Mouse (Mus musculus) olfactory bulb, adult 2 months (tissue): Measurements from ENCODE around the gene Ccdc157. TPM values are rescaled to one million over a fixed set of nuclear protein-coding genes. Genes with fewer than 3 reads are reported as not detected.

Source experiments
- H3K27ac ChIP-seq: fragments of 200-500 bp; 2 replicates; pipeline ENCODE4 v1.5.1; 2012; ENCODE audit warnings: low read depth, low read length; ENCODE audit not compliant: insufficient read depth
- H3K4me1 ChIP-seq: fragments of 200-500 bp; 2 replicates; pipeline ENCODE4 v1.6.1; 2012; ENCODE audit warnings: low read length; ENCODE audit not compliant: control insufficient read depth, insufficient read depth
- H3K4me3 ChIP-seq: fragments of 200-500 bp; 2 replicates; pipeline ENCODE4 v1.5.1; 2012; ENCODE audit warnings: mild to moderate bottlenecking, low read depth, low read length, moderate library complexity; ENCODE audit not compliant: insufficient read depth
- CTCF ChIP-seq: fragments of 200-500 bp; IDR thresholded peaks from 2 replicates; pipeline ENCODE4 v1.5.1; 2012; ENCODE audit warnings: low read depth, mild to moderate bottlenecking, low read length, moderate library complexity; ENCODE audit not compliant: insufficient read depth
- POLR2A ChIP-seq: fragments of 200-500 bp; IDR thresholded peaks from 2 replicates; pipeline ENCODE4 v1.6.1; 2012; ENCODE audit warnings: mild to moderate bottlenecking, low read depth, low read length, moderate library complexity; ENCODE audit not compliant: insufficient read depth
- WGBS: fragments of 180-500 bp; shearing (Covaris S2); methylation state at CpG from one replicate; pipeline ENCODE4 v1.1.7; 2018; 5-methylcytosine and 5-hydroxymethylcytosine counted together
- polyA plus RNA-seq: library from polyadenylated mRNA; stranded (reverse); fragments of >200 nt; gene quantifications from 2 replicates; pipeline ENCODE4 v1.2.4, GENCODE M21; 2012; ENCODE audit warnings: low replicate concordance; ENCODE audit not compliant: missing spikeins, insufficient read depth, insufficient read length

Ccdc157 gene
- polyA plus RNA-seq, 1 experiment: not detected

GRCm38 (mm10) chr11:4123922-4124321 is 36.2 kb downstream of the Ccdc157 start:
- TF ChIP-seq POLR2A (no peak), CTCF (peak; percentile 67)
- H3K4me3 ChIP-seq: no peak overlapping the region
- WGBS: 49% methylated on average over 5 of the region's 5 CpGs
- H3K27ac ChIP-seq: no peak overlapping the region
- H3K4me1 ChIP-seq: peaks cover 7% of the 10 kb centered on the region

GRCm38 (mm10) chr11:4122742-4123579 is 37.1 kb downstream of the Ccdc157 start, which contains the start of gene Sec14l2:
TSS of gene Sec14l2 (minus strand) at chr11:4123415.
- Histone ChIP-seq H3K27ac (no peak within 1 kb of the TSS), H3K4me3 (no peak within 1 kb of the TSS), H3K4me1 (peaks cover 10% of the 10 kb centered on the region)
- 75% methylated on average over 10 of the region's 10 CpGs for WGBS
- no peak for TF ChIP-seq POLR2A
- TF ChIP-seq CTCF: no peak

DNA sequence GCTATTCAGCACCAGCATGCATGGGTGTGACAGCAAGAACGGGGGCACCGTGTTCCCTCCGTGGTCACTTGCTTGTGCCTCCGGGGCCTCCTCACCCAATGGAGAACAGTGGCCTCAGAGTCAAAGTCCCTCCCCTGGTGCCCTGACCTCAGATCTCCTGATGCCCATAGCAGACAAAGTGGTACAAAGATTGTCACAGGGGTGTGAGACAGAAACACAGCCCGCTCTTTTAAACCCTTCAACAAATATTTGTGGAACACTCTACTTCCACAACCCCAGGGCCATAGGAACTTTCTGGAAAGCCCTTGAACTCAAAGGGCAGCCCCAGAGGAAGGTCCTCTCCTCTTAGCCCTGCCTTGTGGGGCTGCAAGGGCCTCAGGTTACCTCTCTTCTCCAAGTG is 37.9 kb downstream of the Ccdc157 start:
- no peak overlapping the region for H3K27ac ChIP-seq
- WGBS: 85% methylated on average over 5 of the region's 5 CpGs
- TF ChIP-seq CTCF: no peak
- no peak for TF ChIP-seq POLR2A
- peaks cover 14% of the 10 kb centered on the region for H3K4me1 ChIP-seq
- no peak overlapping the region for H3K4me3 ChIP-seq

GRCm38 (mm10) chr11:4121691-4122090 is 38.4 kb downstream of the Ccdc157 start:
- no peak for TF ChIP-seq CTCF
- TF ChIP-seq POLR2A: no peak
- WGBS: 88% methylated on average over 3 of the region's 3 CpGs

DNA sequence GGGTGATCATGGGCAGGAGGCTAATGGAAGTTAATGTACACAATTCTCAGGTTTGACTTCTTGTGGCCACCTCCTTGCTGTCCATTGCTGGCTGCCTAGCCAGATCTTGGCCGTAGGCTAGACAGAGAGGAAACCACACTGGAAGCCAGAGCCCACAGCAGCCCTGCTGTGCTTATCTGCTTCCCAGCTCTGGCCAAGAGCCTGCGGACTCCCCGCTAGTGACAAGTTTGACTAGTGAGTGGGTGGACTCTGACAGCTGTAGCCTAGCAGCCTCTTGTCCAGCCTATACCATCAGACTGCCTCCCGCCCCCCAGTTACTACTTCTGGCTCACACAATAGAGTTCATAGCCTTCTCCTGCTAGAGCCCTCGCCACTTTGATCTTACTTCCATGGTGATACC is 40.5 kb downstream of the Ccdc157 start:
- 76% methylated on average over 5 of the region's 5 CpGs for WGBS
- no peak overlapping the region for H3K4me3 ChIP-seq
- H3K4me1 ChIP-seq: peaks cover 34% of the 10 kb centered on the region
- H3K27ac ChIP-seq: no peak overlapping the region
- no peak for TF ChIP-seq CTCF
- TF ChIP-seq POLR2A: no peak

More at GRCm38 (mm10) chr11:4121691-4122090, 38.4 kb downstream of the Ccdc157 start:
- peaks cover 19% of the 10 kb centered on the region for H3K4me1 ChIP-seq
- H3K4me3 ChIP-seq: no peak overlapping the region
- no peak overlapping the region for H3K27ac ChIP-seq

GRCm38 (mm10) chr11:4118081-4118921 is 41.8 kb downstream of the Ccdc157 start:
- H3K4me1 ChIP-seq: peaks cover 41% of the 10 kb centered on the region
- WGBS: 2% methylated on average over 41 of the region's 41 CpGs
- TF ChIP-seq CTCF: no peak
- no peak for TF ChIP-seq POLR2A
- H3K27ac ChIP-seq: peak overlapping the region; percentile 17
- peak overlapping the region; percentile 53 for H3K4me3 ChIP-seq

- 7% methylated on average over 3 of the region's 3 CpGs for WGBS
- 0 out of 2 replicates have a peak overlapping the region, but pooled peaks have one; percentile 19 for H3K27ac ChIP-seq
- H3K4me1 ChIP-seq: peaks cover 41% of the 10 kb centered on the region
- peak overlapping the region; percentile 53 for H3K4me3 ChIP-seq
- TF ChIP-seq CTCF (no peak; the same call in 1 of the 2 replicates), POLR2A (no peak)
Observed at GRCm38 (mm10) chr11:4117372-4118071, 42.6 kb downstream of the Ccdc157 start.

DNA sequence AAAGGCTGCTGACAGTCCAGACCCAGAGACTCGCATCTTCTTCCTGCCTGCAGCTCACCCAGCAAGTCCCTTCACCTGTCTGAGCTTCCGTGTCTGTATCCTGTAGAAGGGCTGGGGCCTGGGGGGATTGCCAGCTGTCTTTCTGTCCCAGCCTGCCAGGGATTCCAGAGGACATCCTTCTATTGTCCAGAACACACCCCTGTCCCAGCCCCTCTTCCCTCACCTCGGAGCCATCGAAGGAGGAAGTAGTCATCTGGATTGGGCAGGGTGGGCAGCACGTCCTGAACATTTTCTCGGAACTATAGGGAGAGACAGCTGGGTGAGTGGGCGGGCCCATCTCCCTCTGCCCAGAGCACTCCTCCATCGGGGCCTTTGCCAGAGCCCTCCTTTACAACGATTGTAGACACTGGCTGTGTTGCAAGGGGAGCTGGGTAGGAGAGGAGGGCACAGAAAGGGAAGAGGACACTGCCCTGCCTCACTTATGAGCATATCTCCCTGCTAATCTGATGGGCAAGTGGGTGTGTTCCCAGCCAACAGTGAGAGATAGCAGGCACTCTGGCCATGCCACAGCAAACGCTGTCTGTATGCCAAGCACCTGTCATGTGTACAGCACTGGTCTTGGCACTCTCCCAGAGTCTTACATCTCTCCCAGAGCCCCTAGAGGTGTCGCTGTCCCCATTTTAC is 43.5 kb downstream of the Ccdc157 start:
- no peak for TF ChIP-seq POLR2A
- TF ChIP-seq CTCF: no peak
- H3K4me1 ChIP-seq: peaks cover 44% of the 10 kb centered on the region
- H3K4me3 ChIP-seq: peak overlapping the region; percentile 53; the same call in 1 of the 2 replicates
- WGBS: 36% methylated on average over 11 of the region's 11 CpGs
- H3K27ac ChIP-seq: no peak overlapping the region
